Comparison of ENCODE assay signal across 9 mouse cellular contexts in genomic region chr6:48552918-48553317, GRCm38 (mm10). TPM values are rescaled to one million over a fixed set of nuclear protein-coding genes. Genes with fewer than 3 reads are reported as not detected.
DNase-seq lines count a peak whose midpoint lies in the region; ATAC-seq and TF ChIP-seq lines count a peak whose summit lies in the region.
"Had no signal": no experiment of that assay in that cellular context is flagged by ENCODE, and none has a peak within 500 bp of the region (broad histone marks: within the 10 kb centered on the region; RNA-seq: fewer than 3 reads in every experiment).

No protein-coding gene starts in this region.

- H3K27ac ChIP-seq in gastrocnemius, adult 2 months = peak overlapping the region; percentile 99

- no peak for TF ChIP-seq CTCF in gastrocnemius, adult 2 months (IDR thresholded peaks at IDR 0.05)

- peak; percentile 51 for ATAC-seq in megakaryocyte-erythroid progenitor cell, adult 5-6 weeks (replicated peaks; ENCODE audit: low FRiP score, low TSS enrichment, poor library complexity, severe bottlenecking)

- intact Hi-C loops in gastrocnemius, adult 2 months (cut with DNase I) = loop anchor here (5.0 kb wide), 1 partner anchor 156 kb away; the partner anchor contains the start of gene Krba1
- intact Hi-C loops in heart, postnatal 25 days (cut with DNase I) = no loop called here

- H3K4me3 ChIP-seq in gastrocnemius, adult 2 months = no peak overlapping the region
- H3K4me3 ChIP-seq: limb, embryonic 15.5 days had no signal

- peak; percentile 38 for DNase-seq in gastrocnemius, adult 2 months
- no peak for DNase-seq in gastrocnemius, postnatal 25 days
- peak; percentile 45 for DNase-seq in B cell, adult 2 months
- DNase-seq in c-Kit-positive CD71-positive TER-119-negative erythroid progenitor cells, embryonic 14.5 days (ENCODE audit: low read depth) = peak; percentile 84
- DNase-seq in T-cell, adult 2 months (ENCODE audit: low spot score) = no peak
- no peak for DNase-seq in right cerebral cortex, postnatal 4 days
- DNase-seq in heart, postnatal 25 days (ENCODE audit: low spot score) = no peak

RNA-seq across cellular contexts. Expression of gene Lrrc61, which starts 1.7 kb away (rescaled TPM):
- 10 to 100 TPM; 17.1 to 20.2 TPM for total RNA-seq in gastrocnemius, adult 2 months (2021)
- 10 to 100 TPM; 14.0 to 15.0 TPM for total RNA-seq in gastrocnemius, postnatal 25 days (2021)
- 8.7 and 17.0 TPM in 2 replicates for total RNA-seq in megakaryocyte-erythroid progenitor cell, adult 5-6 weeks (2014; fragmentation: Nextera tagmentation)
- total RNA-seq in megakaryocyte-erythroid progenitor cell, adult 5-6 weeks (2017) = 1.8 and 3.3 TPM in 2 replicates
- 10 to 100 TPM; 15.5 to 16.5 TPM for total RNA-seq in heart, postnatal 25 days (2021)

RNA-seq across cellular contexts. Expression of gene Atp6v0e2, which starts 15.5 kb away (rescaled TPM):
- total RNA-seq in gastrocnemius, adult 2 months (2021) = 10 to 100 TPM; 48.3 to 53.7 TPM
- 10 to 100 TPM; 43.0 to 45.0 TPM for total RNA-seq in gastrocnemius, postnatal 25 days (2021)
- not detected in 2 replicates for total RNA-seq in megakaryocyte-erythroid progenitor cell, adult 5-6 weeks (2014; fragmentation: Nextera tagmentation)
- total RNA-seq in megakaryocyte-erythroid progenitor cell, adult 5-6 weeks (2017) = not detected in 2 replicates
- total RNA-seq in heart, postnatal 25 days (2021) = 10 to 100 TPM; 19.3 to 22.2 TPM

RNA-seq across cellular contexts. Expression of gene Rarres2, which starts 19.7 kb away (rescaled TPM):
- total RNA-seq in gastrocnemius, adult 2 months (2021) = 10 to 100 TPM; 13.9 to 22.2 TPM
- 10 to 100 TPM; 19.7 to 35.5 TPM for total RNA-seq in gastrocnemius, postnatal 25 days (2021)
- total RNA-seq in megakaryocyte-erythroid progenitor cell, adult 5-6 weeks (2014; fragmentation: Nextera tagmentation) = not detected in 2 replicates
- 0.05 TPM in 1 of 2 replicates, not detected in the other for total RNA-seq in megakaryocyte-erythroid progenitor cell, adult 5-6 weeks (2017)
- total RNA-seq in heart, postnatal 25 days (2021) = 10 to 100 TPM; 73.6 to 91.2 TPM

RNA-seq across cellular contexts. Expression of gene Gm45021, which starts 36.5 kb away (rescaled TPM):
- total RNA-seq in gastrocnemius, adult 2 months (2021) = not detected
- not detected for total RNA-seq in gastrocnemius, postnatal 25 days (2021)
- not detected in 2 replicates for total RNA-seq in megakaryocyte-erythroid progenitor cell, adult 5-6 weeks (2014; fragmentation: Nextera tagmentation)
- not detected in 2 replicates for total RNA-seq in megakaryocyte-erythroid progenitor cell, adult 5-6 weeks (2017)
- total RNA-seq in heart, postnatal 25 days (2021) = not detected

RNA-seq across cellular contexts. Expression of gene Repin1, which starts 40.8 kb away (rescaled TPM):
- total RNA-seq in gastrocnemius, adult 2 months (2021) = 10 to 100 TPM; 27.8 to 33.5 TPM
- 10 to 100 TPM; 21.0 to 23.0 TPM for total RNA-seq in gastrocnemius, postnatal 25 days (2021)
- 9.7 and 17.1 TPM in 2 replicates for total RNA-seq in megakaryocyte-erythroid progenitor cell, adult 5-6 weeks (2014; fragmentation: Nextera tagmentation)
- total RNA-seq in megakaryocyte-erythroid progenitor cell, adult 5-6 weeks (2017) = 9.8 and 14.7 TPM in 2 replicates
- 10 to 100 TPM; 31.0 to 31.8 TPM for total RNA-seq in heart, postnatal 25 days (2021)

Comparison
In these comparisons a context has a peak if more than half of its experiments do, and no peak if none do; other contexts are left out.
1. DNase-seq: peak in gastrocnemius, adult 2 months (single experiment), B cell, adult 2 months (2 of 2) and c-Kit-positive CD71-positive TER-119-negative erythroid progenitor cells, embryonic 14.5 days (single experiment); none in gastrocnemius, postnatal 25 days (single experiment), T-cell, adult 2 months (single experiment), right cerebral cortex, postnatal 4 days (single experiment) and heart, postnatal 25 days (single experiment).
2. RNA of gene Atp6v0e2, which starts 15.5 kb away (total RNA-seq): 48.3 to 53.7 TPM in gastrocnemius, adult 2 months, 43.0 to 45.0 TPM in gastrocnemius, postnatal 25 days and 19.3 to 22.2 TPM in heart, postnatal 25 days; not detected in megakaryocyte-erythroid progenitor cell, adult 5-6 weeks; every median in the first group is over 10 times any median in the second.
3. RNA of gene Rarres2, which starts 19.7 kb away (total RNA-seq): 73.6 to 91.2 TPM in heart, postnatal 25 days, 19.7 to 35.5 TPM in gastrocnemius, postnatal 25 days and 13.9 to 22.2 TPM in gastrocnemius, adult 2 months; 0.05 TPM in megakaryocyte-erythroid progenitor cell, adult 5-6 weeks; every median in the first group is over 10 times any median in the second.